8 mouse cellular contexts compared by ENCODE assay signal in the genomic region with DNA sequence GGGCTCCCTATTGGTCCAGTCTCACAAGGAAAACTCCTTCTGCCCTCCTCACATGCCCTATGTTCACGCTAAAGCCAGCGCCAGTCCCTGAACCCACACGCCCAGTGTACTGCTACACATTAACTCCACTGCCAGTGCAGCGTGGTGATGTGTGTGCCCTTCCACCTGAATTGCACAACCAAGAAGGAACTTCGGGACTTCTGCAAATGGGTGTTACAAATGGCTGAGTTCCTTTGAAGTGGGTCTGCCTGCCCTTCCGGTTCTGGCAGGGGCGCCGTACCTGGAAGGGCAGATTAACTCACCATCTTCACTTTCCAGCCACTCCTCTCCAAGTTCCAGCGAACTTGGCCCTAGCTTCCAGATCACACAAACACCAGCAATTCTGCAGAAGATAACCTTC. TPM values are rescaled to one million over a fixed set of nuclear protein-coding genes. Genes with fewer than 3 reads are reported as not detected.
DNase-seq lines count a peak whose midpoint lies in the region; ATAC-seq and TF ChIP-seq lines count a peak whose summit lies in the region.

No protein-coding gene starts in this region.

- peaks cover 9% of the 10 kb centered on the region; the same call in 1 of the 2 replicates for H3K4me1 ChIP-seq in intestine, postnatal 0 days (replicated peaks; ENCODE audit: control insufficient read depth, insufficient read depth, low read length)
- H3K4me1 ChIP-seq in lung, embryonic 14.5 days (ENCODE audit: insufficient read depth), result peaks cover 29% of the 10 kb centered on the region
- peaks cover 20% of the 10 kb centered on the region for H3K4me1 ChIP-seq in stomach, postnatal 0 days (replicated peaks; ENCODE audit: control insufficient read depth, insufficient read depth)

- H3K27me3 ChIP-seq in intestine, postnatal 0 days (replicated peaks; ENCODE audit: control insufficient read depth, insufficient read depth, low read length), result no peaks in the 10 kb centered on the region
- H3K27me3 ChIP-seq in lung, embryonic 14.5 days (ENCODE audit: insufficient read depth, low read length), result 0 out of 2 replicates have a peak, but pooled peaks cover 3% of the 10 kb centered on the region
- H3K27me3 ChIP-seq in stomach, postnatal 0 days (ENCODE audit: control insufficient read depth, insufficient read depth, low read length), result no peaks in the 10 kb centered on the region

- DNase-seq in ZHBTc4 (ENCODE audit: low read depth, low spot score), result peak; percentile 31
- DNase-seq in fat pad, adult 2 months (ENCODE audit: extremely low read depth, low read depth, low spot score), result peak; percentile 90
- DNase-seq in lung, embryonic 14.5 days, result no peak
- peak; percentile 84 for DNase-seq in stomach, postnatal 0 days (ENCODE audit: low spot score)
- no peak for DNase-seq in adrenal gland, postnatal 36 days
- no peak for DNase-seq in gastrocnemius, postnatal 36 days
- no peak for DNase-seq in spleen, postnatal 4 days (ENCODE audit: low spot score in 2 of 2)

- peak overlapping the region; percentile 29; the same call in 1 of the 2 replicates for H3K4me3 ChIP-seq in intestine, postnatal 0 days (ENCODE audit: low read depth, low read length)
- no peak overlapping the region for H3K4me3 ChIP-seq in lung, embryonic 14.5 days (ENCODE audit: low read depth, low read length)
- H3K4me3 ChIP-seq in stomach, postnatal 0 days (ENCODE audit: low read depth, low read length), result peak overlapping the region; percentile 29; the same call in 1 of the 2 replicates

- no peak for TF ChIP-seq CTCF in intestine, postnatal 0 days (IDR thresholded peaks at IDR 0.05; ENCODE audit: low read depth)
- TF ChIP-seq CTCF in lung, embryonic 14.5 days (IDR thresholded peaks at IDR 0.05; ENCODE audit: low read depth), result no peak
- no peak for TF ChIP-seq CTCF in stomach, postnatal 0 days (IDR thresholded peaks at IDR 0.05; ENCODE audit: low read depth)

- TF ChIP-seq EP300 in stomach, postnatal 0 days (optimal IDR thresholded peaks at IDR 0.05), result no peak

- intact Hi-C loops in gastrocnemius, postnatal 36 days (cut with DNase I), result loop anchor here (5.0 kb wide), 1 partner anchor 301 kb away; no protein-coding TSS in a partner anchor

- peak overlapping the region; percentile 66 for H3K4me2 ChIP-seq in intestine, postnatal 0 days (replicated peaks; ENCODE audit: low read depth)
- peak overlapping the region; percentile 56 for H3K4me2 ChIP-seq in lung, embryonic 14.5 days
- H3K4me2 ChIP-seq in stomach, postnatal 0 days (replicated peaks; ENCODE audit: low read depth), result peak overlapping the region; percentile 60

- 19% methylated on average over 9 of the region's 9 CpGs for WGBS in intestine, postnatal 0 days
- 35% methylated on average over 9 of the region's 9 CpGs for WGBS in lung, embryonic 14.5 days
- WGBS in stomach, postnatal 0 days, result 33% methylated on average over 9 of the region's 9 CpGs

- no peaks in the 10 kb centered on the region for H3K36me3 ChIP-seq in intestine, postnatal 0 days (ENCODE audit: control insufficient read depth, insufficient read depth)
- no peaks in the 10 kb centered on the region for H3K36me3 ChIP-seq in lung, embryonic 14.5 days (ENCODE audit: insufficient read depth)
- no peaks in the 10 kb centered on the region for H3K36me3 ChIP-seq in stomach, postnatal 0 days (ENCODE audit: control insufficient read depth, insufficient read depth, low read length)

- H3K9ac ChIP-seq in intestine, postnatal 0 days (ENCODE audit: low read depth, low read length), result no peak overlapping the region
- H3K9ac ChIP-seq in lung, embryonic 14.5 days, result no peak overlapping the region; the same call in 1 of the 2 replicates
- H3K9ac ChIP-seq in stomach, postnatal 0 days (ENCODE audit: low read length), result no peak overlapping the region

- peak; percentile 92 for ATAC-seq in intestine, postnatal 0 days
- no peak for ATAC-seq in lung, embryonic 14.5 days (ENCODE audit: insufficient read depth)
- ATAC-seq in stomach, postnatal 0 days (ENCODE audit: low FRiP score, low TSS enrichment), result peak; percentile 92

- H3K9me3 ChIP-seq in intestine, postnatal 0 days (ENCODE audit: control insufficient read depth), result no peaks in the 10 kb centered on the region
- H3K9me3 ChIP-seq in lung, embryonic 14.5 days (ENCODE audit: low read depth, low read length), result no peaks in the 10 kb centered on the region
- H3K9me3 ChIP-seq in stomach, postnatal 0 days (ENCODE audit: control insufficient read depth, low read length), result no peaks in the 10 kb centered on the region

- H3K27ac ChIP-seq in intestine, postnatal 0 days (ENCODE audit: low read depth, low read length), result peak overlapping the region; percentile 80
- H3K27ac ChIP-seq in lung, embryonic 14.5 days (ENCODE audit: low read depth), result peak overlapping the region; percentile 91
- peak overlapping the region; percentile 94 for H3K27ac ChIP-seq in stomach, postnatal 0 days (replicated peaks)

RNA-seq across cellular contexts. Expression of a gene that starts 12.5 kb away (rescaled TPM):
- polyA plus RNA-seq in intestine, postnatal 0 days (2015; fragmentation: Nextera tagmentation; extraction: Ambion mirVana), result 39.2 and 41.9 TPM in 2 replicates
- 11.4 and 15.5 TPM in 2 replicates for polyA plus RNA-seq in lung, embryonic 14.5 days (2014; fragmentation: Nextera tagmentation; extraction: Ambion mirVana)
- 78.8 and 80.3 TPM in 2 replicates for polyA plus RNA-seq in stomach, postnatal 0 days (2015; fragmentation: Nextera tagmentation; extraction: Ambion mirVana)
- 1 to 10 TPM; 3.4 to 5.5 TPM for total RNA-seq in adrenal gland, postnatal 36 days (2021)
- 10 to 100 TPM; 17.1 to 32.7 TPM for total RNA-seq in gastrocnemius, postnatal 36 days (2021)

Comparison
In these comparisons a context has a peak if more than half of its experiments do, and no peak if none do; other contexts are left out.
1. DNase-seq: peak in ZHBTc4 (single experiment), fat pad, adult 2 months (single experiment) and stomach, postnatal 0 days (single experiment); none in lung, embryonic 14.5 days (single experiment), adrenal gland, postnatal 36 days (0 of 2), gastrocnemius, postnatal 36 days (0 of 2) and spleen, postnatal 4 days (0 of 2).
2. Peak in every context shown above with its lines, with median percentiles within 50 percentile points of each other: H3K27ac ChIP-seq and H3K4me2 ChIP-seq.